Mouse (Mus musculus): ENCODE measurements at regions not wholly inside any gene's neighbourhood (a gene's known extent, or its start where the extent isn't known, plus 50 kb on each side); places are given as distances from the start of the nearest gene placed in this dataset.

DNA sequence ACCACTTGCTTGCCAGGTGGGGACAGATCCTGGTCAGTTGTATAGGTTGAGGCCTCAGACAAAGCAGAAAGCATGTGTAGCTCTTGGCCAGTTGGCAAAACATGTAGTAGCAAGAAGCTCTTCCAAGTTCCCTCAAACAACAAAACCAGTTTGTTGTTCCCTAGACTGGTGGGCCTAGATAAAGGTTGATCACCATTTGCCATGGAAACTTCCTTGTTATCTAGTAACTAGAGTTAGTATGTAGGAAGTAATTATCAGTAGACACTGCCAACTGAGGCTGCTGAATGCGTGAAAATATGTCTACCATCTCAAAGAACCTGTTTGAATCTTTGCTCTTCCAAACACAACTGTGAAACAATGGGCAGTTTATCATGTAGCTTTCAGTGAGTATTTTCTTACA is 1098.7 kb downstream of the Pcdh18 start:
- DNase-seq (ENCODE audit: low spot score) (no peak), ATAC-seq (ENCODE audit: insufficient number of reproducible peaks, low FRiP score, low TSS enrichment, low read depth) (no peak)
- Histone ChIP-seq H3K36me3 (ENCODE audit: control insufficient read depth, insufficient read depth, low read length) (no peaks in the 10 kb centered on the region), H3K27me3 (ENCODE audit: control insufficient read depth, insufficient read depth, low read length) (no peaks in the 10 kb centered on the region), H3K4me1 (ENCODE audit: control insufficient read depth, insufficient read depth, low read length) (no peaks in the 10 kb centered on the region), H3K27ac (replicated peaks; ENCODE audit: low read depth, low read length) (no peak overlapping the region), H3K9ac (ENCODE audit: low read length) (no peak overlapping the region), H3K4me2 (ENCODE audit: low read depth, severe bottlenecking) (no peak overlapping the region), H3K9me3 (ENCODE audit: control insufficient read depth, low read length) (no peaks in the 10 kb centered on the region), H3K4me3 (ENCODE audit: low read depth, low read length) (no peak overlapping the region)
- 79% methylated on average over 1 of the region's 1 CpGs for WGBS

GRCm38 (mm10) chr3:48655084-48655483 is 1102.0 kb downstream of the Pcdh18 start:
- DNase-seq (ENCODE audit: low spot score), result no peak
- no peak for ATAC-seq (ENCODE audit: insufficient number of reproducible peaks, low FRiP score, low TSS enrichment, low read depth)
- 86% methylated on average over 4 of the region's 4 CpGs for WGBS
- no peaks in the 10 kb centered on the region for H3K9me3 ChIP-seq (ENCODE audit: control insufficient read depth, low read length)
- H3K4me3 ChIP-seq (ENCODE audit: low read depth, low read length), result no peak overlapping the region
- H3K27ac ChIP-seq (replicated peaks; ENCODE audit: low read depth, low read length), result no peak overlapping the region
- H3K9ac ChIP-seq (ENCODE audit: low read length), result no peak overlapping the region
- no peaks in the 10 kb centered on the region for H3K27me3 ChIP-seq (ENCODE audit: control insufficient read depth, insufficient read depth, low read length)
- no peaks in the 10 kb centered on the region for H3K36me3 ChIP-seq (ENCODE audit: control insufficient read depth, insufficient read depth, low read length)
- no peaks in the 10 kb centered on the region for H3K4me1 ChIP-seq (ENCODE audit: control insufficient read depth, insufficient read depth, low read length)
- no peak overlapping the region for H3K4me2 ChIP-seq (ENCODE audit: low read depth, severe bottlenecking)

DNA sequence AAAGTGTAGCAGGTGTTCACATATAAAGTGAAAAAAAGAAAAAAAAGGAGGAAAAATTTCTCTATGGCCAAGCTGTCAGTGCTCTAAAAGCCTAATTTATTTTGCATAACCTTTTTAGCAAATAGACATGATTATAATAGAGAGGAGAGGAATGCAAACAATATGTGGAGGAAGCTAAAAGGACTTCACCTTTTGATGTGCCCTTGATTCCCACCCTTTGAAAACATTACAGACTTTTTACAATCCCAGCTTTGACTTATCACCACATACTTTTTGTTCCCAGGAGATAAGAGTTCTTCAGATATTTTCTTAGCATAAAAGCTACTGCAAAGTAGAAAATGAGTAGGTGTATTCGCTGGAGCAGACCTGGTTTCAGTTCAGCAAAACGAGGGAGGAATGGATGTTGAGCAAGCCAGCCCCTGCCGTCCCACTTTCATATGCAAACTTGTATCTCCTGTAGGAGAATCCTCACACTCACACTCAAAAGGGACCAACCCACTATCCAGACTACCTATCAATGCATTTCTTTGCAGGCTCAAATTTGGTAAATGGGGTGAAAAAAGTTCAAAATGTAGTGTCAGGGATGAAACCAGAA is 1125.1 kb downstream of the Pcdh18 start:
- H3K4me3 ChIP-seq (ENCODE audit: low read depth, low read length), result no peak overlapping the region
- WGBS, result 33% methylated on average over 3 of the region's 3 CpGs

GRCm38 (mm10) chr3:48608933-48609332 is 1148.2 kb downstream of the Pcdh18 start:
- no peak overlapping the region for H3K4me3 ChIP-seq (ENCODE audit: low read depth, low read length)
- WGBS, result 95% methylated on average over 21 of the region's 21 CpGs
- H3K27me3 ChIP-seq (ENCODE audit: control insufficient read depth, insufficient read depth, low read length), result no peaks in the 10 kb centered on the region
- H3K9ac ChIP-seq (ENCODE audit: low read length), result no peak overlapping the region
- H3K36me3 ChIP-seq (ENCODE audit: control insufficient read depth, insufficient read depth, low read length), result no peaks in the 10 kb centered on the region
- H3K4me1 ChIP-seq (ENCODE audit: control insufficient read depth, insufficient read depth, low read length), result no peaks in the 10 kb centered on the region
- H3K4me2 ChIP-seq (ENCODE audit: low read depth, severe bottlenecking), result no peak overlapping the region
- H3K9me3 ChIP-seq (ENCODE audit: control insufficient read depth, low read length), result no peaks in the 10 kb centered on the region
- DNase-seq (ENCODE audit: low spot score), result no peak
- ATAC-seq (ENCODE audit: insufficient number of reproducible peaks, low FRiP score, low TSS enrichment, low read depth), result no peak
- H3K27ac ChIP-seq (replicated peaks; ENCODE audit: low read depth, low read length), result no peak overlapping the region

More for the DNA sequence above, 1125.1 kb downstream of the Pcdh18 start:
- DNase-seq (ENCODE audit: low spot score) (no peak), ATAC-seq (ENCODE audit: insufficient number of reproducible peaks, low FRiP score, low TSS enrichment, low read depth) (no peak)
- Histone ChIP-seq H3K27ac (replicated peaks; ENCODE audit: low read depth, low read length) (no peak overlapping the region), H3K27me3 (ENCODE audit: control insufficient read depth, insufficient read depth, low read length) (no peaks in the 10 kb centered on the region), H3K4me1 (ENCODE audit: control insufficient read depth, insufficient read depth, low read length) (no peaks in the 10 kb centered on the region), H3K36me3 (ENCODE audit: control insufficient read depth, insufficient read depth, low read length) (no peaks in the 10 kb centered on the region), H3K4me2 (ENCODE audit: low read depth, severe bottlenecking) (no peak overlapping the region), H3K9ac (ENCODE audit: low read length) (no peak overlapping the region), H3K9me3 (ENCODE audit: control insufficient read depth, low read length) (no peaks in the 10 kb centered on the region)

GRCm38 (mm10) chr3:48604840-48605239 is 1152.3 kb downstream of the Pcdh18 start:
- ATAC-seq (ENCODE audit: insufficient number of reproducible peaks, low FRiP score, low TSS enrichment, low read depth), result no peak
- no peak overlapping the region for H3K4me2 ChIP-seq (ENCODE audit: low read depth, severe bottlenecking)
- WGBS, result 83% methylated on average over 3 of the region's 3 CpGs
- H3K27ac ChIP-seq (replicated peaks; ENCODE audit: low read depth, low read length), result no peak overlapping the region
- H3K9me3 ChIP-seq (ENCODE audit: control insufficient read depth, low read length), result no peaks in the 10 kb centered on the region
- DNase-seq (ENCODE audit: low spot score), result no peak
- no peak overlapping the region for H3K9ac ChIP-seq (ENCODE audit: low read length)
- no peaks in the 10 kb centered on the region for H3K27me3 ChIP-seq (ENCODE audit: control insufficient read depth, insufficient read depth, low read length)
- H3K36me3 ChIP-seq (ENCODE audit: control insufficient read depth, insufficient read depth, low read length), result no peaks in the 10 kb centered on the region
- no peak overlapping the region for H3K4me3 ChIP-seq (ENCODE audit: low read depth, low read length)
- H3K4me1 ChIP-seq (ENCODE audit: control insufficient read depth, insufficient read depth, low read length), result no peaks in the 10 kb centered on the region

DNA sequence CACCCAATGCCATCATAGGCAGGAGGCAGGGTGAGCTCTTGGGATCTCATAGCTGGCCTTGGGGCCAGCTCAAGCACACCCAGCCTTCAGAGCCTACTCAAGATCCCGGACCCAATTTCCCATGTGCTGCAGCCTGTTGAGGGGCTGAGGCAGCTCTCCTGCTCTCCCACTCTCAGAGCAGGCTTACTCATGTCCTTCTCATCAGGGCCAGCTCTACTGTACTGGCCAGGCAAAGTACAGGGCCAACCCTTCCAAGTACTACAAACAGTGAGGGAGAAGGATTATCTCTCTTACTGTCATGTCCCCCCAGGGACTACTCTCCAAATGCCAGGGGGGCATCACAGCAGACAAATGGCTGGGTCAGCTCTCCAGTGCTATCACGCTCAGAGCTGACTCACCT is 1169.8 kb downstream of the Pcdh18 start:
- no peaks in the 10 kb centered on the region for H3K9me3 ChIP-seq (ENCODE audit: control insufficient read depth, low read length)
- WGBS, result 94% methylated on average over 2 of the region's 2 CpGs
- ATAC-seq (ENCODE audit: insufficient number of reproducible peaks, low FRiP score, low TSS enrichment, low read depth), result no peak

GRCm38 (mm10) chr3:48586145-48586544 is 1171.0 kb downstream of the Pcdh18 start:
- no peak overlapping the region for H3K27ac ChIP-seq (replicated peaks; ENCODE audit: low read depth, low read length)
- DNase-seq (ENCODE audit: low spot score), result no peak
- no peak overlapping the region for H3K9ac ChIP-seq (ENCODE audit: low read length)
- ATAC-seq (ENCODE audit: insufficient number of reproducible peaks, low FRiP score, low TSS enrichment, low read depth), result no peak
- no peaks in the 10 kb centered on the region for H3K9me3 ChIP-seq (ENCODE audit: control insufficient read depth, low read length)
- H3K36me3 ChIP-seq (ENCODE audit: control insufficient read depth, insufficient read depth, low read length), result no peaks in the 10 kb centered on the region
- H3K4me2 ChIP-seq (ENCODE audit: low read depth, severe bottlenecking), result no peak overlapping the region
- WGBS, result 41% methylated on average over 1 of the region's 1 CpGs
- H3K4me1 ChIP-seq (ENCODE audit: control insufficient read depth, insufficient read depth, low read length), result no peaks in the 10 kb centered on the region
- H3K4me3 ChIP-seq (ENCODE audit: low read depth, low read length), result no peak overlapping the region
- no peaks in the 10 kb centered on the region for H3K27me3 ChIP-seq (ENCODE audit: control insufficient read depth, insufficient read depth, low read length)

More for the DNA sequence above, 1169.8 kb downstream of the Pcdh18 start:
- Histone ChIP-seq H3K4me3 (ENCODE audit: low read depth, low read length) (no peak overlapping the region), H3K4me1 (ENCODE audit: control insufficient read depth, insufficient read depth, low read length) (no peaks in the 10 kb centered on the region), H3K27ac (replicated peaks; ENCODE audit: low read depth, low read length) (no peak overlapping the region), H3K36me3 (ENCODE audit: control insufficient read depth, insufficient read depth, low read length) (no peaks in the 10 kb centered on the region), H3K27me3 (ENCODE audit: control insufficient read depth, insufficient read depth, low read length) (no peaks in the 10 kb centered on the region), H3K4me2 (ENCODE audit: low read depth, severe bottlenecking) (no peak overlapping the region), H3K9ac (ENCODE audit: low read length) (no peak overlapping the region)
- no peak for DNase-seq (ENCODE audit: low spot score)

GRCm38 (mm10) chr3:48584340-48584739 is 1172.8 kb downstream of the Pcdh18 start:
- no peaks in the 10 kb centered on the region for H3K4me1 ChIP-seq (ENCODE audit: control insufficient read depth, insufficient read depth, low read length)
- no peaks in the 10 kb centered on the region for H3K9me3 ChIP-seq (ENCODE audit: control insufficient read depth, low read length)
- DNase-seq (ENCODE audit: low spot score) (no peak), ATAC-seq (ENCODE audit: insufficient number of reproducible peaks, low FRiP score, low TSS enrichment, low read depth) (no peak)
- H3K4me2 ChIP-seq (ENCODE audit: low read depth, severe bottlenecking), result no peak overlapping the region
- no peak overlapping the region for H3K4me3 ChIP-seq (ENCODE audit: low read depth, low read length)
- H3K27ac ChIP-seq (replicated peaks; ENCODE audit: low read depth, low read length), result no peak overlapping the region
- no peaks in the 10 kb centered on the region for H3K27me3 ChIP-seq (ENCODE audit: control insufficient read depth, insufficient read depth, low read length)
- no peak overlapping the region for H3K9ac ChIP-seq (ENCODE audit: low read length)
- H3K36me3 ChIP-seq (ENCODE audit: control insufficient read depth, insufficient read depth, low read length), result no peaks in the 10 kb centered on the region

DNA sequence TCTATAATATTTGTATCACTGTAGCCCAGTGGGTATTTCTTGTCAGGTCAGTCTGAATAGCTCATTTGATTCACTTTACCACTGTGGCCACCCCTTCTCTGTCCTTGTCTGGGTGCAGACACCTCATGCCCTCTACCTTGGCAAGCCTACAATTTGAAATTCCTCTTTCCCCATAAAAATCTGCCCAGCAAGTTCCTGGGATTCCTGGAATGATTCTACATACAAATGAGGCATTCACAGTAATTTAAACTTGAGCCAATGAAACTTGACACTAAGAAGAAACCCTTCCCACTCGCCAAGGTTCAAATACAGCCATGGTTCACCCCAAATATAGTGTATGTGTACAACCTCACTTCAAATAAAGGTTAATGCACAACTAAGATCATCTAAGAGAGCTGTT is 1174.6 kb downstream of the Pcdh18 start:
- Histone ChIP-seq H3K4me1 (ENCODE audit: control insufficient read depth, insufficient read depth, low read length) (no peaks in the 10 kb centered on the region), H3K9ac (ENCODE audit: low read length) (no peak overlapping the region), H3K9me3 (ENCODE audit: control insufficient read depth, low read length) (no peaks in the 10 kb centered on the region), H3K27me3 (ENCODE audit: control insufficient read depth, insufficient read depth, low read length) (no peaks in the 10 kb centered on the region), H3K4me3 (ENCODE audit: low read depth, low read length) (no peak overlapping the region), H3K27ac (replicated peaks; ENCODE audit: low read depth, low read length) (no peak overlapping the region), H3K36me3 (ENCODE audit: control insufficient read depth, insufficient read depth, low read length) (no peaks in the 10 kb centered on the region), H3K4me2 (ENCODE audit: low read depth, severe bottlenecking) (no peak overlapping the region)
- no peak for ATAC-seq (ENCODE audit: insufficient number of reproducible peaks, low FRiP score, low TSS enrichment, low read depth)
- 63% methylated on average over 1 of the region's 1 CpGs for WGBS
- no peak for DNase-seq (ENCODE audit: low spot score)
